Mouse (Mus musculus) lung, postnatal 25 days (tissue): ENCODE results near the gene Trim62.

Source experiments
- DNase-seq: peaks from one replicate; pipeline ENCODE4 v3.0.0; 2022; ENCODE audit warnings: low spot score

Trim62 gene

DNA sequence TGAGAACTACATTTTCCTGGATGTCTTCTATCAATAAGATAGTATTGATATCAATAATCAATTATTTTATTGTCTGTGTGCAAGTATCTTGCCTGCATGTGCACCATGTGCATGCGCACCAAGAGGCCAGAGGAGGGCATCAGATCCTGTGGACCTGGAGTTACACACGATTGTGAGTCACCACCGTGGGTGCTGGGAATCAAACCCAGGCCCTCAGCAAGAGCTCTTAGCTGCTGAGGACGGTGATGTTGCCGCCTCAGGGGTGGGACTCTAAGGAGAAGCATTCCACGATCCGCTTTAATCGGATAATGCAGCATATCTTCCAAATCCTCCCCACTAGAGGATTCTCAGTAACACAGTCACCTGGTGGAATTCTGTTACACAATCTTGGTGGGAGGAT, 2.2 kb downstream of the Trim62 start:
- DNase-seq, result no peak

DNA sequence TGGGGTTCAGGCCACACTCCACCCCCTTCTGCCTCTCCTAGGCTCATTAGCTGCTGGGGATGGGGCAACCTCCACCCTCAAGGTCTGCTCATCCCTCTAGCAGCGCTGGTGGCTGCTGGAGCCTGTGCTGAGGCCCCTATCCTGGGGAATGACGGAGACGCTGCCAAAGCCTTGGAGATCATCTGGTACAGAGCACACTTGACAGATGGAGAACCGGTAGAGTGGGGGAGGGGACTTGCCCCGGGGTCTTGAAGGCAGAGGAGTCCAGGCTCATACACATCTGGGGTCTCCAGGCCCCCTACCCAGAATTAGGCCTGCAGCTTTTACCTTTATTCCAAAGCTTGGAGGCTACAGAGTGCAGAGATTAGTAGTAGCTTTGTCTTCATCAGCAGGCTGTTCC, 3.2 kb downstream of the Trim62 start:
- DNase-seq, result no peak

DNA sequence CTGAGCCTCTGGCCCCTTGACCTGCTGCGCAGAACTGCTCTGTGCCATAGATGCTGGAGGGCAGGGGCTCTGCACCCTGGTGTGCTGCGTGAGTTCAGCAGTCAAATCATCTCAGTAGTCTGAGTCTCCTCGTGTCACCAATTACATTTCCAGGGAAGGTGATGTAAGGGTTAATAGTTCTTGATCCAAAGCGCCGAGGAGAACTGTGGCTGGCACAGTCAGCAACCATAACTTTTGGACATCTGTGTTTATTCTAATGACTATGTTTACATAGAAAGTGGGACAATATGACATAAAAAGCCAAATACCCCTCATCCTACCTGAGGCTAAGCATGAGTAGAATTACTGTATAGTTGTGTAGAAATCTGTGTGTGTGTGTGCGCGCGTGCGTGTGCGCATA, 3.6 kb downstream of the Trim62 start:
- DNase-seq, result no peak

DNA sequence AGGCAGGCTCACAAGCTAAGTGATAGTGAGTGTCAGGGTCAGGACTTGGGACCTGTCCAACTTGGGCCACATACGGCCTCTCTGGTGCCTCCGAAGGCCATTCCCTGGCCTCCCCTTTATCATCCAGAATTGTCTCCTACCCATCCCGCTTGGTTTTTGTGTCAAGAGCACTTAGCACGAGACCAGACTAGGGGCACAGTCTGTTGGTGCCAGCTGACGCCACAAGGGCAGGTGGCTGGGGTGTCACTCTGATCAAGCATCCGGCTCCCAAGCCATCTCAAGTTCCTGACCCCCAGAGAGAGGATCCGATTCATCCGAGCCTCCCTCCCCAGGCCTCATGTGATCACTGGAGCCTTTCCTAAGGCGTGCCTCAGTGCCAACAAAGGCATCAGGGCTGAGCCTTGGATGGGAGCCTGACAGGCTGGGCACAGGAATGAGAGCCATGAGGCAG, 4.3 kb downstream of the Trim62 start:
- no peak for DNase-seq

DNA sequence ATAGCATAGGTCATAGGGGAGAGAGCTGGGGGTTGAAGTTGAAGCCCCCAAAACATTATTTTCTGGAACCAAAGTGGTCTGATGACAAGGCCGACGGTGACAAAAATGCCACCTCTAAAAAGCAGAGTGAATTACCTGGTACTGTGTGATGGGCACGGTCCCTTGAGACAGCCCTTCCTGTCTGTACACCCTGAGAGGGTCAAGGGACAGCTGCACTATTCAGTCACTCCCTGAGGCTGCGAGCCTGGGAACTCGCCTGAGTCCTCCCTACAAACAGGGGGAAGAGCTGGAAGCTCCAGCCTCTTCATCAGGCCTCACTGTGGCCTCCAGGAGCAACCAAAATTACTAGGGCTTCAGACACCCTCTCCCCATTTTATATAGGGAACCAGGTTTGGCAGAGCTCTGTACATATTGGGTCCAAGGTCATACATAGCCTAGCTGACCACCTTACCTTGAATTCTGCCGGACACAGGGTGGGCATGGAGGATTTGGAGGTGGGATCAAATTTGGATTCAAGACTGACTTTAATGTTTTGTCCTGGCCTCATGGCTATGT, 5.1 kb downstream of the Trim62 start:
- DNase-seq, result no peak

DNA sequence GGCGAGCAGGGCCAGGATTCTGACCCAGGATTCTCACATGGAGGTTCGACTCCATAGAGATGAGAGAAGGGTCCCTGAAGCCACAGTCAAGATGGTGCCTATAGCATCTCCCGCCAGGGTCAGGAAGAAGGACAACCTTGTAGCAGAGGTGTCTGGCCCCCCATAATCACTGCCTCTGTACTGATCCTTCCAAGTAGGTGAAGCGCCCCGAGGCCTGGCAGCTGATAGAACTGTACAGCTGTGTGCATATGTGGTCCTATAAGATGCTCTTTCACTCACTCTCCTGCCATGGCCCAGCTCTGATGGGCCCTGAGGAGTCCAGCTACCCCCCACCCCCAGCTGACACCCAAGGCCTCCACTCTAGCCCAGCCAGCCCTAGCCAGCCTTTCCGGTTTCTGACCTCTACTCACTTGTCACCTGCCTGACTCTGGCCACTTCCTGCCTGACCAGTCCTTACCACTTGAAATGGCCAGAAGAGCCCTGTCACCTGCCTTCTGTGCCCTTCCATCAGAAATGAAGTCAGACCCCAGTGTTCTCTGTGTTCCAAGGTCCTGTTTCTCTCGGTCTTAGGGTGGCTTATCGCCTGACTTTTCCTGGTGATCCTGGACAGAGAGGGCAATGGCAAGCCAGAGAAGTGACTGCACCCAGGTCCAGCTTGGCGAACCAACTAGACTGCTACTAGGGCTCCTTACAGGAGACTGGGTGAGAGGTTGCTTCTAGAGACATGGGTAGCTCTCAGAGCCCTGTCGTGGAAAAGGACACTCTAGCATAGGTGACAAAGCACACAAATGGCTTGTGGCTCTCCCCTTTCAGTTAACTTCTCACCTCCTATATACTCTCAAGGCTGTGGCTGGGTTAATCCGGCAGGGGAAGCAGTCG, 6.6 kb downstream of the Trim62 start:
- DNase-seq, result peak; percentile 64

DNA sequence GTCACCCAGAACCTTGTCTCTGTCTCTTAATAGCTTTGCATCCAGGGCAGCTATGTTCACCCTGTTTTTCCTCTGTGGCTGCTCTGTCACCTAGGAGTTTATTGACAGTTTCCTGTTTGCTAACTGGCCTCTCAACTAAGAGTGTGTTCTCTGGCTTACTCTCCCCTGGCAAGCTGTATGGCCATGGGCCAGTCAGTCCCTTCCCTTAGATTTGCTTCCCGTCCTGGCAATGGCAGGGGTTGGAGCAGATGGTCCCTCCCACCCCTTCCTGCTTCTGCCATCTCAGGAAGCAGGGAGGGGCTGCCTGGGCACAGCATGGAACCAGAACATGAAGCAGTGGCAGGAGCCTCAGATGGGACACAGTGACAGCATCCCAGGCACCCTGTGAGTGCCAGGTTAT, 7.8 kb downstream of the Trim62 start:
- peak; percentile 95 for DNase-seq

DNA sequence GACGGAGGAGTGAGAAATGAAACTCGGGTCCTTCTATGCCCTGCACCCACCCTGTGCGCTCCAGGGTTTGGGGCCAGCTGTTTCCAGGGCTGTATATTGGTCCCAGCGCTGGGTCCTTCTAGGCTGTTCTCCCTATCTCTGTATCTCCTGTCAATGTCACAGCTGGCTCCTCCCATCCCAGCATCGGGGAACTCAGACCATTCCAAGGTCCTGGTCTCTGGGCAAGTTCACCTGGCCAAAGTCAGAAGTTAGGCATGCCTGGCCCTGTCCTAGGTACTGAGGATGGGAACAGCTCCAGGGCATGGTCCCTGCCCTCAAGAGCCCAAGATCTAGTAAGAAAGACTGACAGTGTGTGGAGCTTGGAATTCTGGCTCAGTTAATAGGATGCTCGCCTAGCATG, 8.4 kb downstream of the Trim62 start:
- no peak for DNase-seq

DNA sequence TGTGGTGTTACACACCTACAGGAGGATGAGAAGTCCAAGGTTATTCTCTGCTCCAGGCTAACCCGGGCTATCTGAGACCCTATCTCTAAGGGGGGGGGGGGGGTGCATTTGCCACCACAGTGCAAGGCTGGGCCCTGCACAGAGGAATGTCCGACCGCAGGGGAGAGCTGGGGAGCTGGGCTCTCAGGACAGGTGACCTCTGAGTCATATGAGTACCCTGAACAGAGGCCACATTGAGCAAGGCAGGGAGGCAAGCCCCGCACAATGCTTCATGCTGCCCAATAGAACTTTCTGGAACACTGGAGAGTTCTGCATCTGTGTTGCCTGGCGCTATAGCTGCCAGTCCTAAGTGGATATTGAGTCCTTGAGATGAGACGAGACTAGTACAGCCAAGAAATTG, 8.8 kb downstream of the Trim62 start:
- no peak for DNase-seq

DNA sequence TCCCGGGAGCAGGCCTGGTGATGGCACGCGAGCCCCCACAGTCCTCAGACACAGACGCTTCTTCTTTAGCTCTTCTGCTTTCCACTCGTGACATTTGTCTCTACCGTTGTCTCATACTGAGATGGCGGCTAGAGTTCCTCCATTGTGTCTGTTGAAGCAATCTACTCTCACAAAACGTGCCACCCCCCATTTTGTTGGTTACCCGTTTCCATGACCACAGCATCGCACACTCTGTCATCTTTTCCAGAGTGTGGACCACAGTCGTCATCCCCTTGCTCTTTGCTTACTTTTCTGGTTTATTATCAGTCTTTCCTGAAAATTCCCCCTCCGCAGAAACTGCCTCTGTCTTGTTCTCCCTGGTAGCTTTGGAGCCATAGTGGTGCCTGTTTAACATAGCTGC, 10.7 kb downstream of the Trim62 start:
- DNase-seq, result no peak

DNA sequence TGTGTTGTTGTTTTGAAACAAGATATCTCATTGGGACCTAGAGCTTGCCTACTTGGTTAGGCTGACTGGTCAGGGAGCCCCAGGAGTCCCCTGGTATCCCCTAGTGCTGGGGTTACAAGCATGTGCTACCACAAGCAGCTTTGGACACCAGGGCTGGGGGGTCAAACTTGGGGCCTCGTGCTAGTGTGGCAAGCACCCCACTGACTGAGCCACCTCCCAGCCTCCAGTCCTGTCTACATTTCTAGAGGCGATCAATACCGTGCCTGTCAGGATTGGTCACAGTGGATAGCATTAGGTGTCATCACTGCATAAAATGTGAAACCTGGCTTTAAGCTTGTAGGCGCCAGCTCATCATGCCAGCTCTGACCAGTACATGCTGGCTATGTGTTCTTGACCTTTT, 12.5 kb downstream of the Trim62 start:
- no peak for DNase-seq

DNA sequence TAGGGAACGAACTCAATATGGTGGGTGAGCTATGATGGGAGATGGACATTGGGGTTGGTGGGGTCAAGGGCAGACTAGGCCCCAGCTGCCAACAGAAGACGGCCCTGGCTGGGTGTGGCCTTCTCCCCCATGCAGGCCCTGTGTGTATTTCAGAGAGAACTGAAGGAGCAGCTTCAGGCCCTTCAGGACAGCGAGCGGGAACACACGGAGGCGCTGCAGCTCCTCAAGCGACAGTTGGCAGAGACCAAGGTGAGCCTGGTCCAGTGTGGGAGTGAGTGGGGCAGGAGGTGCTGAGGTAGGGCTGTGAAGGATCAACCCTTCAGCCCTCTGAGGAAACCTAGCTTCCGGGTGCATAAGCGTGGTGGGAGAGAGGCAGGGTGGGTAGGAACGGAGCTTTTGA, 13.3 kb downstream of the Trim62 start:
- DNase-seq, result no peak

DNA sequence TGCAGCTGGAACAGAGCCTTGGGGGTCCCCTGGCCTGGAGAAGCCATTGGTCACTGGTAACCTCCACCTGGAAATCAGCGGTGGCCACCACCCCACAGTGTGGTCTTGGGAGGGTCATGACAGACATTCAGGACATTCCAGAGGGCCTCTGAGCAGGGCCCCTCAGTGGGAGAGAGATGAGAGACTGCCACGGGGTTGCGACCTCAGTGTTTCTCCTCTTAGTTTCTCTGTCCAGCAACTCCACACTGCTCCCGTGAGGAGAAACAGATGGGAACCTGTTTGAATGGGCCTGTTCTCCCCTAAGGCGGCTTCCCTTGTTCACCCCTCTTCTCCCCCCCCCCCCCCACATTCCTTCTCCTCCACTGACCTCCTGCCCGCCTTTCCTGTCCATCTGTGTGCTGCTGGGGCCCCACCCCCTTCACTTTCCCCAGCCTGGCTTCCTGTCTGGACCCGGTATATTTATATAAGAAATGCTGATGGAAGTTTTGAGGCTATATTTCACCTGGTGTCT, 14.6 kb downstream of the Trim62 start:
- peak; percentile 55 for DNase-seq

DNA sequence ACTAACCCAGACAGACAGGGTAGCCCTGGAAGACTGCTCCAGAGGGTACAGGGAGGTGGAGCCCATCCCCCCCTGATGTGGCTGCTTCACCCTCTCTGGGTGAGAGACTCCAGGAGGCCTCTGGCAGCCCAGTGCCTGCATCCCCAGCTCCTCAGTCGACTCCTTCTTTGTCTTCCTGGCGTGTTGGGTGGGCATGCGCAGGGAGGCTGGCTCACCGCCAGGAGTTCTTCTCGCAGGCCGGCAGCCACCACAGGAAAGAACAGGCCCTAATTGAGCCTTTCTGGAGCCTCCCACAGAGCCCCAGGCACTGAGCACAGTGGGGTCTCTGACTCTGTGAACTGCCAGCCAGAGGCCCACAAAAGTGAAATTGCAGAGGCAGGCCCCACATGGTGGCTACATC, 16.0 kb downstream of the Trim62 start:
- DNase-seq, result peak; percentile 74

DNA sequence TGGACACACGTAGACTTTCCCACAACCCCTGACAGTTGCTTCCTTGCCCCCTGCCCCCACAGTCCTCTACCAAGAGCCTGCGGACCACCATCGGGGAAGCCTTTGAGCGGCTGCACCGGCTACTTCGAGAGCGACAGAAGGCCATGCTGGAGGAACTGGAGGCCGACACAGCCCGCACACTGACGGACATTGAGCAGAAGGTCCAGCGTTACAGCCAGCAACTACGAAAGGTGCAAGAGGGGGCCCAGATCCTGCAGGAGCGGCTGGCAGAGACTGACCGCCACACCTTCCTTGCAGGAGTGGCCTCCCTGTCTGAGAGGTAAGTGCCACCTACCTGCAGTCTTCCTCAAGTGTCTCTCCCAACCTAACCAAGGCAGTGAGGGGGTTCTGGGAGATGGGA, 17.1 kb downstream of the Trim62 start:
- DNase-seq, result no peak

DNA sequence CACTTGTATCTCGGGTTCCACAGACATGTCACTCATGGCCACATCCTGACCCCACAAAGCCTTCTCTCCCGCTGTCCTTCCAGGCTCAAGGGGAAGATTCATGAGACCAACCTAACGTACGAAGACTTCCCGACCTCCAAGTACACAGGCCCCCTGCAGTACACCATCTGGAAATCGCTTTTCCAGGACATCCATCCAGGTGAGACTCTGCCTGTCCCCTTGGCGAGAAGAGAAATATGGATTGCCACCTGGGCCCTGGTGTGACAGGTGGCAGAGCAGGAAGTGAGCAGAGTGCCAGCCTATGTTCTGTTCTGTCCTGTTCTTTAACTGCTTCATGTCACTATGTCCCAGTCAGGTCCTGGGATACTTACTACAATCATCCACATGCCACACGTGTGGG, 19.0 kb downstream of the Trim62 start:
- DNase-seq, result no peak

DNA sequence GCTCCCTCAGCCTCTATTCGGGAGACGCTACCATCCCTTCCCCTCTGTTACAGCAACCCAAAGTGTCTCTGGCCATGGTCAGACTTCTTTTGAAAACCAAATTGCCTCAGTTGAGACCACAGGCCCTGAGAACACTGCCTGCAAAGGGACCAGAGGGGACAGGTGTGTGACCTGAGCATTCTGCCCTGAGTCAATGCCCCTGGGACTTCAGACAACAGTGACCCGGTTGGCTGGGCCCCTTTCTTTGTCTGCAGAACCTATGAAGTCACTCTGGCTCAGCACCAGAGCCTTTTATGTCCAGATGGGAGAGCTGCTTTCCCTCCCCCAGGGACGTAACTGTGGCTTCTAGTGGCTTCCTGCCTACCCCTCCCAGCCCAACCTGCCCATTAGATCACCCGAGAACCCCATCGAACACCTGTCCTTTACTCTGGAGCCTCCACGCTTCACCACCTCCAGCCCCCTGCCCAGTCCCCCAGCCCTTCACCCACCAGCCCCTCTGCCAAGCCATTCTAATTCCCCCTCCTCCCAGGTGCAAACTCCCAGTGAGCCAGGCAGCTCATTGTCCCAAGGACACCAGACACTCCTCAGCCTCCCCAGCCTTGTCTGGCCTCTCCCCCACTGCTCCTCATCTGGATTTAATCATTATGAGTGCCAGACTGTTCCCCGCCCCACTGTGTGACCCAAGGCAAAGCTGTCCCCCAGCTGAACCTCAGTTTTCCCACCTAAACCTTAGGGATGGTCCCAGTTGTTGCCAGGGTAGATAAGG, 20.8 kb downstream of the Trim62 start:
- DNase-seq, result no peak

DNA sequence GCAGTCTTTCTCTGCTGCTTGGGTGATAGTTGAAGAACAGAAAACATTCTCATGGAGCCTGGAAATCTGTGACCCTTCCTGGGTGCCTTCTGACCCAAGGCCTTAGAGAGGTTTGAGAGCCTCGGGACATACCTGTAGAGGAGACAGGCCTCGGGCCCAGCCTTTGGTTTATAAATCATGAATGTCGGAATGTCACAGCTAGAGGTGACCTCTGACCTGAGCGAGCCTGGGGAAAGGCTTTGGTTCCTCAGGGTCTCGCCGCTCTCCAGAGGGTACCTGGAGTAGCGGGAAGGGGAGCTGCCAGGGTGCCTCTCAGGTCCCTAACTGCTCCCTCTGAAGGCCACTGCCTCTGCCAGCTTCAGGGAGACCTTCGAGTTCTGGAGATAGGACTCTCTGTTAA, 21.9 kb downstream of the Trim62 start:
- no peak for DNase-seq

DNA sequence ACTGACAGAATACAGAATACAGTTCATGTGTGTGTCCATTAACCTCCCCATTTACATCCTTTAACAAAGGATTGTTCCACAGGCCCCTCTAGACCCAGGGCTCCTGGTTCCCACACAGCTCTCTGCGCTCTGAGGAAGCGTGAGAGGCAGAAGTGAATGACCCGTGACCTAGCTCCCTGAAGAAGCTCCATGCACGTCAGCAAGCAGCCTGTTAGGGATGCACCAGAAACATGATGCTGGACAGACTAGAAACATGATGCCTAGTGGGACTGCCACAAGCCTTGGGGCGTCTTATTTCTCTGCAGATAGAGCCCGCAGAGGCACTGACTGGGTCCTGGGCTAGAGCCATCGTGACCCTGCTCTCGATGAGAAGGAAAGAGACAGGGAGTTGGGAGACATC, 23.4 kb downstream of the Trim62 start:
- no peak for DNase-seq

DNA sequence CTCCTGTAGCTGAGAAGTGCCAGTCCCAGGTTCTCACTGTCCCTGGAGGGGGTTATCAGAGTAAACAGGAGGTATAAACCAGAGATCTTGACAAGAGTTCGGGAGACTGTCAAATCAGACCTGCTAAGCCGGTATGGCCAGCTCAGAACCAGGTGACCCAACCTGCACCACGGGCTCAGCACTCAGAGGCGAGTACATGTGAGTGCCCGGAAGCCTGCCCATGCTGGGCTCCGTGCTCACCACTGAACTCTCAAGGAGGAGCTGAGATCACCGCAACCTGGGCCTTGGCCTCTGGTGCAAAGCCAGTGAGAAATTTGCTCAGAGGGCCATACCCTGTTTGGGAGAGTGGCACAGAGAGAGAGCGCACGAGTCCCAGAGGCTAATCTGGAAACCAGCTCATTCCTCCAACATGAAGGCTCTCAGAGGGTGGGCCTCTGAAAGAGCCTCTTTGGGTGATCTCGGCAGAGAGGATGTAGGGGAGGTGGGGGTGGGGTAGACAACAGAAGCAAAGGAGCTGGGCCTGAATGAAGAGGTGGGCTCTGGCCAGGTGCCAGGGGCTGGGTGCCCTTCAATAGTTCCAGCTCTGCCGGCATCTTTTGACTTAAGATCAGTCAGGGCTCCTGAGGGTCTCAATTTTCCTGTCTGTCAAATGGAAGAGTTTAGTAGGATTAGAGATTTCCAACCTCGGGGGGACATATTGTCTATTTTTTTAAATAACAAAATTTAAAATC, 24.0 kb downstream of the Trim62 start:
- peak; percentile 82 for DNase-seq

DNA sequence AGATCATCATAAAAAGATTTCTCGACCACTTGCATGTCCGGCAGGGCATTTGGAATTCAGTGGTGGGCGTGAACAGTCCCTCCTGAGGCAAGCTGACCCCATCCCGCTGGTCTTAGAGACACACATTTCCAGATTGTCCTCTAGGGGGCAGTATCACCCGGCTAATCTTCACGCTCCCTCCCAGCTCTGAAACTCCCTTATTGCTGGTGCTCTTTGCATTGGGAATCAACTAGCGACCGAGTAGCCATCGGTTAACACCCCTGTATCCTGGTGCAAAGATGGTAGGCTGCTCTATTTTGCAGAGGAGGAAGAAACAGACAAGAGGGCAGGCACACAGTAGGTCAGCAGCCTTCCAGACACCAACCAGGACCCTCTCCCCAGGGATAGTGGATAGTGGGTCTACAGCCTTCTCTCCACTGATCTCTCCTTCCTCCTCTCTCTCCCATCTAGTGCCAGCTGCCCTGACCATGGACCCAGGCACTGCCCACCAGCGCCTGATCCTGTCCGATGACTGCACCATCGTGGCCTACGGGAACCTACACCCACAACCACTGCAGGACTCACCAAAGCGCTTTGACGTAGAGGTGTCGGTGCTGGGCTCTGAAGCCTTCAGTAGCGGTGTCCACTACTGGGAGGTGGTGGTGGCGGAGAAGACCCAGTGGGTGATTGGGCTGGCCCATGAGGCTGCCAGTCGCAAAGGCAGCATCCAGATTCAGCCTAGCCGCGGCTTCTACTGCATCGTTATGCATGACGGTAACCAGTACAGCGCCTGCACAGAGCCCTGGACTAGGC, 25.4 kb downstream of the Trim62 start:
- peak; percentile 63 for DNase-seq
